Mouse (Mus musculus): ENCODE data around the gene Stbd1. TPM values are rescaled to one million over a fixed set of nuclear protein-coding genes. Genes with fewer than 3 reads are reported as not detected.

Stbd1 gene
- polyA plus RNA-seq, 1 experiment from 2014 or later = 7.6 TPM

GRCm38 (mm10) chr5:92571232-92571631 lies 31.6 kb upstream of the Stbd1 start:
- Histone ChIP-seq H3K4me1 (ENCODE audit: control insufficient read depth, insufficient read depth, low read length) (no peaks in the 10 kb centered on the region), H3K27ac (replicated peaks; ENCODE audit: low read depth, low read length) (no peak overlapping the region), H3K27me3 (ENCODE audit: control insufficient read depth, insufficient read depth, low read length) (no peaks in the 10 kb centered on the region), H3K4me2 (ENCODE audit: low read depth, severe bottlenecking) (no peak overlapping the region), H3K9ac (ENCODE audit: low read length) (no peak overlapping the region), H3K9me3 (ENCODE audit: control insufficient read depth, low read length) (no peaks in the 10 kb centered on the region), H3K36me3 (ENCODE audit: control insufficient read depth, insufficient read depth, low read length) (no peaks in the 10 kb centered on the region), H3K4me3 (ENCODE audit: low read depth, low read length) (no peak overlapping the region)
- ATAC-seq (ENCODE audit: insufficient number of reproducible peaks, low FRiP score, low TSS enrichment, low read depth) (no peak), DNase-seq (ENCODE audit: low spot score) (no peak)
- 92% methylated on average over 4 of the region's 4 CpGs for WGBS

DNA sequence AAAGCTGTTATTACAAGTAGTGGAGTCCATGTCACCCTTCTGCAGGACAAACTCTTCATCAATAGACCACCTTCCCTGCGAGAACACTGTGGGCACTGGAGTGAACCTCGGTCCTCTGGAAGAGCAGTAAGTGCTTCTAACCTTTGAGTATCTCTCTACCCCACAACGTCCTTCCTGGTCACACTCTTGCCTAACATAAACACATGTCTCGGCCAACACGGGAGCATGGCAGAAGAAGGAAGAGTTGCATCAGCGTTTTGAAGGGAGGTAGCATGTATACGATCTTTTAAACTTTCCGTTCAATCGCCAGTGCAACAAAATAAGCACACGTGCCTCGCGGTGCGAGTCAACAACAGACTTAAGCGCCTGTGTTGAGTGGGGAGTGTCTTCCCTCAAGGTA lies 23.3 kb upstream of the Stbd1 start:
- H3K27me3 ChIP-seq (ENCODE audit: control insufficient read depth, insufficient read depth, low read length) = no peaks in the 10 kb centered on the region
- no peak overlapping the region for H3K9ac ChIP-seq (ENCODE audit: low read length)

DNA sequence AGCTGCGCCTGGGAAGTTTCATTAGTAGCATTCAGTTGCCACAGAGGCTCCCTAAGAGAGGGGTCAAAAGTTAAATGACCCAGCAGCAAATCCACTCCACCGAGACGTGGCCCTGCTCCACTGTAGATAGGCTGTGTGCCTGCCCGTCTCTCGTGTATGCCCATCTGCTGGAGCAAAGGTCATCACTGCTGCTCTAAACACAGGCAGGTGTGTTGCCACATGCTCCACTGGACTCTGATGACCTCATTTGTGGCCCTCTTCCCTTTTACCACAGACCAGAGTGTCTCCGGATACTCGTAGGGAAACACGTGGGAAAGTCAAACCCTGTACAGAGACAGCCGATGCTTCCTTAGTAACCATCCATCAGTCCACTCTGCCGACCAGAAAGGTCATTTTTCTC lies 16.9 kb upstream of the Stbd1 start:
- DNase-seq (ENCODE audit: low spot score) (no peak), ATAC-seq (ENCODE audit: insufficient number of reproducible peaks, low FRiP score, low TSS enrichment, low read depth) (no peak)
- WGBS = 54% methylated on average over 10 of the region's 10 CpGs
- Histone ChIP-seq H3K36me3 (ENCODE audit: control insufficient read depth, insufficient read depth, low read length) (no peaks in the 10 kb centered on the region), H3K27ac (replicated peaks; ENCODE audit: low read depth, low read length) (no peak overlapping the region), H3K4me1 (ENCODE audit: control insufficient read depth, insufficient read depth, low read length) (no peaks in the 10 kb centered on the region), H3K27me3 (ENCODE audit: control insufficient read depth, insufficient read depth, low read length) (no peaks in the 10 kb centered on the region), H3K9me3 (ENCODE audit: control insufficient read depth, low read length) (no peaks in the 10 kb centered on the region), H3K4me2 (ENCODE audit: low read depth, severe bottlenecking) (no peak overlapping the region), H3K9ac (ENCODE audit: low read length) (no peak overlapping the region), H3K4me3 (ENCODE audit: low read depth, low read length) (no peak overlapping the region)

More for the DNA sequence above, 23.3 kb upstream of the Stbd1 start:
- H3K27ac ChIP-seq (replicated peaks; ENCODE audit: low read depth, low read length) = no peak overlapping the region
- no peaks in the 10 kb centered on the region for H3K36me3 ChIP-seq (ENCODE audit: control insufficient read depth, insufficient read depth, low read length)
- H3K9me3 ChIP-seq (ENCODE audit: control insufficient read depth, low read length) = no peaks in the 10 kb centered on the region
- no peak overlapping the region for H3K4me3 ChIP-seq (ENCODE audit: low read depth, low read length)
- H3K4me2 ChIP-seq (ENCODE audit: low read depth, severe bottlenecking) = no peak overlapping the region
- ATAC-seq (ENCODE audit: insufficient number of reproducible peaks, low FRiP score, low TSS enrichment, low read depth) = no peak
- WGBS = 89% methylated on average over 14 of the region's 14 CpGs
- H3K4me1 ChIP-seq (ENCODE audit: control insufficient read depth, insufficient read depth, low read length) = no peaks in the 10 kb centered on the region
- no peak for DNase-seq (ENCODE audit: low spot score)

- Histone ChIP-seq H3K9ac (ENCODE audit: low read length) (no peak overlapping the region), H3K4me2 (ENCODE audit: low read depth, severe bottlenecking) (no peak overlapping the region), H3K27me3 (ENCODE audit: control insufficient read depth, insufficient read depth, low read length) (no peaks in the 10 kb centered on the region), H3K4me1 (ENCODE audit: control insufficient read depth, insufficient read depth, low read length) (no peaks in the 10 kb centered on the region), H3K9me3 (ENCODE audit: control insufficient read depth, low read length) (no peaks in the 10 kb centered on the region), H3K27ac (replicated peaks; ENCODE audit: low read depth, low read length) (no peak overlapping the region), H3K36me3 (ENCODE audit: control insufficient read depth, insufficient read depth, low read length) (no peaks in the 10 kb centered on the region), H3K4me3 (ENCODE audit: low read depth, low read length) (no peak overlapping the region)
- no peak for DNase-seq (ENCODE audit: low spot score)
- ATAC-seq (ENCODE audit: insufficient number of reproducible peaks, low FRiP score, low TSS enrichment, low read depth) = no peak
- WGBS = 75% methylated on average over 5 of the region's 5 CpGs
Observed at GRCm38 (mm10) chr5:92595026-92595425, 7.8 kb upstream of the Stbd1 start.

- Histone ChIP-seq H3K4me1 (ENCODE audit: control insufficient read depth, insufficient read depth, low read length) (no peaks in the 10 kb centered on the region), H3K4me3 (ENCODE audit: low read depth, low read length) (no peak overlapping the region), H3K9me3 (ENCODE audit: control insufficient read depth, low read length) (no peaks in the 10 kb centered on the region), H3K4me2 (ENCODE audit: low read depth, severe bottlenecking) (no peak overlapping the region), H3K36me3 (ENCODE audit: control insufficient read depth, insufficient read depth, low read length) (no peaks in the 10 kb centered on the region), H3K27me3 (ENCODE audit: control insufficient read depth, insufficient read depth, low read length) (no peaks in the 10 kb centered on the region), H3K27ac (replicated peaks; ENCODE audit: low read depth, low read length) (no peak overlapping the region), H3K9ac (ENCODE audit: low read length) (no peak overlapping the region)
- ATAC-seq (ENCODE audit: insufficient number of reproducible peaks, low FRiP score, low TSS enrichment, low read depth) (no peak), DNase-seq (ENCODE audit: low spot score) (no peak)
- WGBS = 89% methylated on average over 8 of the region's 8 CpGs
Observed at GRCm38 (mm10) chr5:92596865-92597264, 6.0 kb upstream of the Stbd1 start.

DNA sequence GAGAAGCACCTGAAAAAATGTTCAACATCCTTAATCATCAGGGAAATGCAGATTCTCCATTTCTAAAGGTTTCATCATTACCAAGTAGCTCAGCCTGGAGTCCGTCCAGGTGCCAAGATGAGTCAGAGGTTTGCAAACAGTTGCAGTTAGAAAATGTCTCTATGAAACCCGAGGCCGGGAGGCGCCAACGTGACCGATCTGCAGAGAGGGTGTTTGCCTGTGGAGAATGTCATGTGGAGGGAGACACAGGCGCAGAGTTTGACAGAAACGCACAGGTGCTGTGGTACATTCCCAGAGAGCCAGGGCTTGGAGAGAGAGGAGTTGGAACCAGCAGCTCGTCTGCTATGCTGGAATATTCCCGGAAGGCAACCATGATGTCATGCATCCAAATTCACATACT lies 3.8 kb upstream of the Stbd1 start:
- no peak overlapping the region for H3K4me2 ChIP-seq (ENCODE audit: low read depth, severe bottlenecking)
- no peak overlapping the region for H3K27ac ChIP-seq (replicated peaks; ENCODE audit: low read depth, low read length)
- no peaks in the 10 kb centered on the region for H3K36me3 ChIP-seq (ENCODE audit: control insufficient read depth, insufficient read depth, low read length)
- H3K9ac ChIP-seq (ENCODE audit: low read length) = no peak overlapping the region
- DNase-seq (ENCODE audit: low spot score) (no peak), ATAC-seq (ENCODE audit: insufficient number of reproducible peaks, low FRiP score, low TSS enrichment, low read depth) (no peak)
- no peaks in the 10 kb centered on the region for H3K9me3 ChIP-seq (ENCODE audit: control insufficient read depth, low read length)
- no peak overlapping the region for H3K4me3 ChIP-seq (ENCODE audit: low read depth, low read length)
- no peaks in the 10 kb centered on the region for H3K27me3 ChIP-seq (ENCODE audit: control insufficient read depth, insufficient read depth, low read length)
- no peaks in the 10 kb centered on the region for H3K4me1 ChIP-seq (ENCODE audit: control insufficient read depth, insufficient read depth, low read length)
- 80% methylated on average over 10 of the region's 10 CpGs for WGBS

DNA sequence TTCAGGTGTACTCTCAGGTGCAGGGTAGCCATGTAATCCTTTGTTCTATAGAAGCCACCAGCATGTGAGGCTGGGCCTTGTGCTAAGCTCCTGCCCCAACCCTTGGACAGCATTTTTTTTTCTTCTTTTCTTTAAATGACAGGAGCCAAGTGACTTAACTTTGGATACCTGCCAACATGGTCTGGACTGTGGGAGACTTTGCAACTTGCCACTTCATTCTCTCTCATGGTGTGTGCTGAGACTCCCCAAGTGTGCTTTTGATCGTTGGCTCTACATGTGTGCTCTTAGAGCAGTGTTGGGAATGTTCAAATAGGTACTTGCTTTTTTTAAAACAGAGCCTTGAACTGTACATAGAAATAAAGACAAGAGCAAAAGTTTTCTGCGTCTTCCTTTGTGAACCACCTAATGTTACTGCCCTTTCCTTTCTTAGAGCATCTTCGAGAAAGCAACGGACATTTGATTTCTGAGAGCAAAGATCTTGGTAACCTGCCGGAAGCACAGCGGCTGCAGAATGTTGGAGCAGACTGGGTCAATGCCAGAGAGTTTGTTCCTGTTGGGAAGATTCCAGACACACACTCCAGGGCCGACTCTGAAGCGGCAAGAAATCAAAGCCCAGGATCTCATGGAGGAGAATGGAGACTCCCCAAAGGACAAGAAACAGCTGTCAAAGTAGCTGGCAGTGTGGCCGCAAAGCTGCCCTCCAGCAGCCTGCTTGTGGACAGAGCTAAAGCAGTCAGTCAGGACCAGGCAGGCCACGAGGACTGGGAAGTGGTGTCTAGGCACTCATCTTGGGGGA lies 1.8 kb downstream of the Stbd1 start:
- WGBS = 83% methylated on average over 10 of the region's 10 CpGs
- Histone ChIP-seq H3K4me1 (ENCODE audit: control insufficient read depth, insufficient read depth, low read length) (no peaks in the 10 kb centered on the region), H3K4me2 (ENCODE audit: low read depth, severe bottlenecking) (no peak overlapping the region), H3K27me3 (ENCODE audit: control insufficient read depth, insufficient read depth, low read length) (no peaks in the 10 kb centered on the region), H3K9ac (ENCODE audit: low read length) (no peak overlapping the region), H3K36me3 (ENCODE audit: control insufficient read depth, insufficient read depth, low read length) (no peaks in the 10 kb centered on the region), H3K9me3 (ENCODE audit: control insufficient read depth, low read length) (no peaks in the 10 kb centered on the region), H3K4me3 (ENCODE audit: low read depth, low read length) (no peak overlapping the region), H3K27ac (replicated peaks; ENCODE audit: low read depth, low read length) (no peak overlapping the region)
- DNase-seq (ENCODE audit: low spot score) (no peak), ATAC-seq (ENCODE audit: insufficient number of reproducible peaks, low FRiP score, low TSS enrichment, low read depth) (no peak)

- Histone ChIP-seq H3K36me3 (ENCODE audit: control insufficient read depth, insufficient read depth, low read length) (no peaks in the 10 kb centered on the region), H3K4me1 (ENCODE audit: control insufficient read depth, insufficient read depth, low read length) (no peaks in the 10 kb centered on the region), H3K4me2 (ENCODE audit: low read depth, severe bottlenecking) (no peak overlapping the region), H3K27ac (replicated peaks; ENCODE audit: low read depth, low read length) (no peak overlapping the region), H3K27me3 (ENCODE audit: control insufficient read depth, insufficient read depth, low read length) (no peaks in the 10 kb centered on the region), H3K9ac (ENCODE audit: low read length) (no peak overlapping the region), H3K9me3 (ENCODE audit: control insufficient read depth, low read length) (no peaks in the 10 kb centered on the region), H3K4me3 (ENCODE audit: low read depth, low read length) (no peak overlapping the region)
- 88% methylated on average over 5 of the region's 5 CpGs for WGBS
- no peak for ATAC-seq (ENCODE audit: insufficient number of reproducible peaks, low FRiP score, low TSS enrichment, low read depth)
- DNase-seq (ENCODE audit: low spot score) = no peak
Observed at GRCm38 (mm10) chr5:92607492-92608229, 4.8 kb downstream of the Stbd1 start.
